Mouse (Mus musculus): ENCODE measurements at regions not wholly inside any gene's neighbourhood (a gene's known extent, or its start where the extent isn't known, plus 50 kb on each side); places are given as distances from the start of the nearest gene placed in this dataset.

GRCm38 (mm10) chr10:67711961-67712360 is 163.2 kb upstream of the Ado start:
- DNase-seq (ENCODE audit: low spot score), result no peak
- H3K4me2 ChIP-seq (ENCODE audit: low read length), result no peak overlapping the region
- no peak overlapping the region for H3K4me3 ChIP-seq (replicated peaks; ENCODE audit: low read depth, low read length)
- H3K27me3 ChIP-seq (ENCODE audit: insufficient read depth, low read length), result no peaks in the 10 kb centered on the region
- H3K36me3 ChIP-seq (ENCODE audit: insufficient read depth, low read length), result no peaks in the 10 kb centered on the region
- no peak for TF ChIP-seq CTCF (IDR thresholded peaks at IDR 0.05; ENCODE audit: low read depth)
- H3K9me3 ChIP-seq (replicated peaks; ENCODE audit: low read length), result no peaks in the 10 kb centered on the region
- no peak overlapping the region for H3K9ac ChIP-seq (ENCODE audit: low read depth, low read length)
- no peak overlapping the region for H3K27ac ChIP-seq
- no peak for ATAC-seq (replicated peaks; ENCODE audit: low FRiP score, low read depth)
- WGBS, result 88% methylated on average over 3 of the region's 3 CpGs
- no peaks in the 10 kb centered on the region for H3K4me1 ChIP-seq (replicated peaks; ENCODE audit: insufficient read depth, low read length)

GRCm38 (mm10) chr10:67706436-67706835 is 157.7 kb upstream of the Ado start:
- DNase-seq (ENCODE audit: low spot score), result no peak
- H3K9ac ChIP-seq (ENCODE audit: low read depth, low read length), result no peak overlapping the region
- H3K4me3 ChIP-seq (replicated peaks; ENCODE audit: low read depth, low read length), result no peak overlapping the region
- no peak for TF ChIP-seq CTCF (IDR thresholded peaks at IDR 0.05; ENCODE audit: low read depth)
- no peak for ATAC-seq (replicated peaks; ENCODE audit: low FRiP score, low read depth)
- no peaks in the 10 kb centered on the region for H3K4me1 ChIP-seq (replicated peaks; ENCODE audit: insufficient read depth, low read length)
- WGBS, result 58% methylated on average over 7 of the region's 7 CpGs
- H3K27me3 ChIP-seq (ENCODE audit: insufficient read depth, low read length), result no peaks in the 10 kb centered on the region
- H3K4me2 ChIP-seq (ENCODE audit: low read length), result no peak overlapping the region
- no peak overlapping the region for H3K27ac ChIP-seq
- no peaks in the 10 kb centered on the region for H3K36me3 ChIP-seq (ENCODE audit: insufficient read depth, low read length)
- no peaks in the 10 kb centered on the region for H3K9me3 ChIP-seq (replicated peaks; ENCODE audit: low read length)

GRCm38 (mm10) chr10:67702783-67703455 is 154.2 kb upstream of the Ado start:
- no peak overlapping the region for H3K4me2 ChIP-seq (ENCODE audit: low read length)
- DNase-seq (ENCODE audit: low spot score) (no peak), ATAC-seq (replicated peaks; ENCODE audit: low FRiP score, low read depth) (no peak)
- H3K27ac ChIP-seq, result no peak overlapping the region
- WGBS, result 37% methylated on average over 9 of the region's 9 CpGs
- H3K4me3 ChIP-seq (replicated peaks; ENCODE audit: low read depth, low read length), result no peak overlapping the region
- no peak overlapping the region for H3K9ac ChIP-seq (ENCODE audit: low read depth, low read length)
- H3K9me3 ChIP-seq (replicated peaks; ENCODE audit: low read length), result no peaks in the 10 kb centered on the region
- no peak for TF ChIP-seq CTCF (IDR thresholded peaks at IDR 0.05; ENCODE audit: low read depth)
- no peaks in the 10 kb centered on the region for H3K4me1 ChIP-seq (replicated peaks; ENCODE audit: insufficient read depth, low read length)
- no peaks in the 10 kb centered on the region for H3K27me3 ChIP-seq (ENCODE audit: insufficient read depth, low read length)
- H3K36me3 ChIP-seq (ENCODE audit: insufficient read depth, low read length), result no peaks in the 10 kb centered on the region

- whole genome bisulfite sequencing, result 59% methylated on average over 16 of the region's 16 CpGs
These were observed 148.8 kb upstream of the Ado start for GRCm38 (mm10) chr10:67697401-67698195.

GRCm38 (mm10) chr10:67695891-67696853 is 147.4 kb upstream of the Ado start:
- no peak for TF ChIP-seq CTCF (IDR thresholded peaks at IDR 0.05; ENCODE audit: low read depth)
- no peak for ATAC-seq (replicated peaks; ENCODE audit: low FRiP score, low read depth)
- Histone ChIP-seq H3K27ac (no peak overlapping the region), H3K9me3 (replicated peaks; ENCODE audit: low read length) (no peaks in the 10 kb centered on the region), H3K4me1 (replicated peaks; ENCODE audit: insufficient read depth, low read length) (no peaks in the 10 kb centered on the region), H3K27me3 (ENCODE audit: insufficient read depth, low read length) (no peaks in the 10 kb centered on the region), H3K36me3 (ENCODE audit: insufficient read depth, low read length) (no peaks in the 10 kb centered on the region), H3K4me2 (ENCODE audit: low read length) (no peak overlapping the region), H3K4me3 (replicated peaks; ENCODE audit: low read depth, low read length) (no peak overlapping the region), H3K9ac (ENCODE audit: low read depth, low read length) (no peak overlapping the region)
- WGBS, result 38% methylated on average over 10 of the region's 10 CpGs
- DNase-seq (ENCODE audit: low spot score), result no peak

More at GRCm38 (mm10) chr10:67697401-67698195, 148.8 kb upstream of the Ado start:
- DNase-seq (ENCODE audit: low spot score), result no peak
- Histone ChIP-seq H3K27me3 (ENCODE audit: insufficient read depth, low read length) (no peaks in the 10 kb centered on the region), H3K4me1 (replicated peaks; ENCODE audit: insufficient read depth, low read length) (no peaks in the 10 kb centered on the region), H3K36me3 (ENCODE audit: insufficient read depth, low read length) (no peaks in the 10 kb centered on the region), H3K9ac (ENCODE audit: low read depth, low read length) (no peak overlapping the region), H3K4me2 (ENCODE audit: low read length) (no peak overlapping the region), H3K4me3 (replicated peaks; ENCODE audit: low read depth, low read length) (no peak overlapping the region), H3K9me3 (replicated peaks; ENCODE audit: low read length) (no peaks in the 10 kb centered on the region), H3K27ac (no peak overlapping the region)
- ATAC-seq (replicated peaks; ENCODE audit: low FRiP score, low read depth), result no peak
- TF ChIP-seq CTCF (IDR thresholded peaks at IDR 0.05; ENCODE audit: low read depth), result no peak

- TF ChIP-seq CTCF (IDR thresholded peaks at IDR 0.05; ENCODE audit: low read depth), result no peak
- Histone ChIP-seq H3K9ac (ENCODE audit: low read depth, low read length) (no peak overlapping the region), H3K9me3 (replicated peaks; ENCODE audit: low read length) (no peaks in the 10 kb centered on the region), H3K4me1 (replicated peaks; ENCODE audit: insufficient read depth, low read length) (no peaks in the 10 kb centered on the region), H3K36me3 (ENCODE audit: insufficient read depth, low read length) (no peaks in the 10 kb centered on the region), H3K27me3 (ENCODE audit: insufficient read depth, low read length) (no peaks in the 10 kb centered on the region), H3K4me2 (ENCODE audit: low read length) (no peak overlapping the region), H3K27ac (no peak overlapping the region), H3K4me3 (replicated peaks; ENCODE audit: low read depth, low read length) (no peak overlapping the region)
- 80% methylated on average over 4 of the region's 4 CpGs for WGBS
- DNase-seq (ENCODE audit: low spot score) (no peak), ATAC-seq (replicated peaks; ENCODE audit: low FRiP score, low read depth) (no peak)
These were observed 146.0 kb upstream of the Ado start for GRCm38 (mm10) chr10:67694751-67695150.
